Mouse (Mus musculus) heart, embryonic 12.5 days (tissue): ENCODE data around the gene Rangrf. TPM values are rescaled to one million over a fixed set of nuclear protein-coding genes. Genes with fewer than 3 reads are reported as not detected.
"Not testable (repeated sequence)": the region's sequence is repeated elsewhere in the genome, so short reads cannot be mapped to it uniquely, and the experiment has no call there.

Source experiments
- ATAC-seq: fragments of 200-750 bp; cut with Nextera tagmentation; 2 replicates; pipeline ENCODE4 v1.8.0; 2017; ENCODE audit warnings: moderate TSS enrichment, moderate library complexity; ENCODE audit not compliant: insufficient number of reproducible peaks, low FRiP score
- H3K27ac ChIP-seq: fragments of 300-500 bp; sonication (generic); 2 replicates; pipeline ENCODE4 v1.5.1; 2016; ENCODE audit warnings: mild to moderate bottlenecking, moderate library complexity; ENCODE audit not compliant: poor library complexity, severe bottlenecking
- H3K27me3 ChIP-seq: fragments of 300-500 bp; sonication (generic); replicated peaks from 2 replicates; pipeline ENCODE4 v1.6.1; 2016; ENCODE audit warnings: mild to moderate bottlenecking, moderate library complexity
- H3K36me3 ChIP-seq: fragments of 300-500 bp; sonication (generic); 2 replicates; pipeline ENCODE4 v1.6.1; 2016; ENCODE audit warnings: mild to moderate bottlenecking, moderate library complexity
- H3K4me1 ChIP-seq: fragments of 300-500 bp; sonication (generic); replicated peaks from 2 replicates; pipeline ENCODE4 v1.6.1; 2016; ENCODE audit warnings: mild to moderate bottlenecking
- H3K4me2 ChIP-seq: fragments of 300-500 bp; sonication (generic); 2 replicates; pipeline ENCODE4 v1.6.1; 2016; ENCODE audit warnings: mild to moderate bottlenecking, moderate library complexity
- H3K4me3 ChIP-seq: fragments of 300-500 bp; sonication (generic); 2 replicates; pipeline ENCODE4 v1.5.1; 2016; ENCODE audit warnings: mild to moderate bottlenecking
- H3K9ac ChIP-seq: fragments of 300-500 bp; sonication (generic); 2 replicates; pipeline ENCODE4 v1.6.1; 2016; ENCODE audit warnings: mild to moderate bottlenecking, moderate library complexity
- H3K9me3 ChIP-seq: fragments of 300-500 bp; sonication (generic); replicated peaks from 2 replicates; pipeline ENCODE4 v1.6.1; 2016; ENCODE audit warnings: mild to moderate bottlenecking, moderate library complexity
- WGBS: fragments of 180-500 bp; shearing (Covaris S2); methylation state at CpG from one replicate; pipeline ENCODE4 v1.1.7; 2016; 5-methylcytosine and 5-hydroxymethylcytosine counted together
- polyA plus RNA-seq: library from polyadenylated mRNA; unstranded; fragments of >200 nt; fragmentation: Nextera tagmentation; extraction: Ambion mirVana; gene quantifications from 2 replicates; pipeline ENCODE4 v1.2.1, GENCODE M21; 2016

Rangrf gene
- polyA plus RNA-seq, 1 experiment from 2014 or later = 64.3 TPM

DNA sequence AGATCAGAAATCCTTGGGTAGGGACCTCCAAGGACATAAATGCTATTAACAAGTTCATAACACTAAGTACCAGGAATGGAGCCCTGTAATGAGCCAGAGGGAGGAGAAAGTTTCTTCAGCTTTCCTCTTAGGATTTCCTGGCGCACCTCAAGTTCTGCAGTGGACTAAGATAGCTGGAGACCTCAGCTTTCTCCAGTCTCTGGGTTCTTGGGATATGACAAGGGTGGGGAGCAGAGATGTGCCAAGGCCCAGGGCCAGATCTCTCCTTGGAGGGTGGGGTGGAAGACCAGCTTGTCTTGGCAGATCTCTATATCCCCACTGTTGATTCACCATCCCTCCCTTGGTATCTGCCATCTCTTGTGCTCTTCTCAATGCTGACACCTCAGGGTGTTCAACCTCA is 616 bp upstream of the Rangrf start:
- H3K9ac ChIP-seq = no peak overlapping the region
- H3K36me3 ChIP-seq = no peaks in the 10 kb centered on the region
- no peak overlapping the region for H3K4me2 ChIP-seq
- H3K4me3 ChIP-seq = no peak overlapping the region
- H3K9me3 ChIP-seq = no peaks in the 10 kb centered on the region
- H3K27me3 ChIP-seq = no peaks in the 10 kb centered on the region; the same call in 1 of the 2 replicates
- H3K27ac ChIP-seq = no peak overlapping the region
- WGBS = 88% methylated on average over 1 of the region's 1 CpGs
- ATAC-seq = no peak
- H3K4me1 ChIP-seq = peaks cover 26% of the 10 kb centered on the region

DNA sequence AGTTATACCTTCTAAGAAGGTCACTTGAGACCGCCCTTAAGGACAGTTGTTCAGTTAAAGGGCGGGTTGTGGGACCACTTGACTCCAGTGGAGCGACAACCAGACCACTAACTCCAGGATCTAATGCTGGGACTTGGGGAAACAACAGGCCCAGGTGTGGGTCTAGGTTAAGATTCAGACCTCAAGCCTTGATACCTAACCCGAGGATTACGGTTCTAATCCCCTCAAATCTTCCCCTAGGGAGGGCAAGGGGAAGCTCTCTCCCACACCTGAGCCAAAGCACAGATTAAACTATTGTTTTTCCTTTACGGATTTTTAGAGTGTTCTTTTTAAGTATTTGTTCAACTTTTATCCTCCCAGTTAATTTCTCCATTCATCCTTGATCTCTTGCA is 930 bp downstream of the Rangrf start:
- peaks cover 31% of the 10 kb centered on the region for H3K4me1 ChIP-seq
- no peak overlapping the region for H3K27ac ChIP-seq
- peaks cover 4% of the 10 kb centered on the region; the same call in 1 of the 2 replicates for H3K27me3 ChIP-seq
- no peak for ATAC-seq
- H3K36me3 ChIP-seq = no peaks in the 10 kb centered on the region
- no peaks in the 10 kb centered on the region for H3K9me3 ChIP-seq
- H3K9ac ChIP-seq = no peak overlapping the region
- peak overlapping the region; percentile 63 for H3K4me2 ChIP-seq
- H3K4me3 ChIP-seq = peak overlapping the region; percentile 53
- WGBS = 28% methylated on average over 6 of the region's 6 CpGs

- H3K4me2 ChIP-seq = peak overlapping the region; percentile 63
- not testable (repeated sequence) for H3K27ac ChIP-seq, H3K9me3 ChIP-seq, H3K36me3 ChIP-seq, H3K27me3 ChIP-seq
- peak overlapping the region; percentile 62 for H3K9ac ChIP-seq
- peaks cover 37% of the 10 kb centered on the region for H3K4me1 ChIP-seq
- ATAC-seq = peak; percentile 89
- under 1% methylated on average over 38 of the region's 38 CpGs for WGBS
- H3K4me3 ChIP-seq = peak overlapping the region; percentile 53
Measured at GRCm38 (mm10) chr11:68973250-68974058, 1.5 kb downstream of the Rangrf start.

DNA sequence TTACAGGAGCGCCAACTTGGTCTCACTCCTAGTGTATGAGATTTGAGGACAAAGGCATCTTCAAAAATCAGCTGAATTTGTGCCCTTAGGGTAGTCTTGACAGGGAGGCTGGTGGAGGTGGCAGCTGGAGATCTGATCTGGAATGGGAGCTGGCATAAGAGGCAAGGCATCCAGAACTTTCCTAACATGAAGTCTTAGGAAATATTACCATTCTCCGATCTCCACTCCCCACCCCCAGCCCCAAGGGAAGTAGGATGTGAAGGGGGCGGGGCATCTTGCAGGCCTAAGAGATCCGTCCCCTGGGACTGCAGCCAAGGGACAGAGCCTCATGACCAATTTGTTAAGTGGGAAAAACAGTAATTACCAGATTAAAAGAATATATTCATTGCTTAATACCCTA is 4.8 kb downstream of the Rangrf start:
- Histone ChIP-seq H3K9me3 (no peaks in the 10 kb centered on the region), H3K4me1 (peaks cover 45% of the 10 kb centered on the region), H3K27me3 (0 out of 2 replicates have a peak, but pooled peaks cover 10% of the 10 kb centered on the region), H3K4me3 (no peak overlapping the region), H3K9ac (no peak overlapping the region), H3K36me3 (no peaks in the 10 kb centered on the region), H3K4me2 (no peak overlapping the region), H3K27ac (no peak overlapping the region)
- ATAC-seq = no peak
- 59% methylated on average over 4 of the region's 4 CpGs for WGBS

DNA sequence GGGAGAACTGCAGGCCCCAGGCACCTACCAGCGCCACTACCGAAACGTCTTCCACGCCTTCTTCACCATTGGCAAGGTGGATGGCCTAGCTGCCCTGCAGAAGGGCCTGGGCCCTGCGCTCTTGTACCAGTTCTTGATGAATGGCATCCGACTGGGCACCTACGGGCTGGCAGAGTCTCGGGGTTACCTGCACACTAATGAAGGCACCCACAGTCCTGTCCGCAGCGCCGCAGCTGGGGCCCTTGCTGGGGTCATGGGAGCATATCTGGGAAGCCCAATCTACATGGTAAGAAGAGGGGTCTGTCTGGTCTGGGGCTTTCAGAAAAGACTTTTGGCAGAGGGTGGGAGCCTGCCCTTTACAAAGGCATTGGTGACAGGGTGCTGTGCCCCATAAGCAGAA is 6.2 kb downstream of the Rangrf start:
- Histone ChIP-seq H3K4me2 (peak overlapping the region; percentile 98), H3K4me3 (no peak overlapping the region), H3K9ac (0 out of 2 replicates have a peak overlapping the region, but pooled peaks have one; percentile 53), H3K36me3 (no peaks in the 10 kb centered on the region), H3K27me3 (0 out of 2 replicates have a peak, but pooled peaks cover 10% of the 10 kb centered on the region), H3K9me3 (no peaks in the 10 kb centered on the region), H3K27ac (no peak overlapping the region), H3K4me1 (peaks cover 45% of the 10 kb centered on the region)
- WGBS = 80% methylated on average over 11 of the region's 11 CpGs
- no peak for ATAC-seq

DNA sequence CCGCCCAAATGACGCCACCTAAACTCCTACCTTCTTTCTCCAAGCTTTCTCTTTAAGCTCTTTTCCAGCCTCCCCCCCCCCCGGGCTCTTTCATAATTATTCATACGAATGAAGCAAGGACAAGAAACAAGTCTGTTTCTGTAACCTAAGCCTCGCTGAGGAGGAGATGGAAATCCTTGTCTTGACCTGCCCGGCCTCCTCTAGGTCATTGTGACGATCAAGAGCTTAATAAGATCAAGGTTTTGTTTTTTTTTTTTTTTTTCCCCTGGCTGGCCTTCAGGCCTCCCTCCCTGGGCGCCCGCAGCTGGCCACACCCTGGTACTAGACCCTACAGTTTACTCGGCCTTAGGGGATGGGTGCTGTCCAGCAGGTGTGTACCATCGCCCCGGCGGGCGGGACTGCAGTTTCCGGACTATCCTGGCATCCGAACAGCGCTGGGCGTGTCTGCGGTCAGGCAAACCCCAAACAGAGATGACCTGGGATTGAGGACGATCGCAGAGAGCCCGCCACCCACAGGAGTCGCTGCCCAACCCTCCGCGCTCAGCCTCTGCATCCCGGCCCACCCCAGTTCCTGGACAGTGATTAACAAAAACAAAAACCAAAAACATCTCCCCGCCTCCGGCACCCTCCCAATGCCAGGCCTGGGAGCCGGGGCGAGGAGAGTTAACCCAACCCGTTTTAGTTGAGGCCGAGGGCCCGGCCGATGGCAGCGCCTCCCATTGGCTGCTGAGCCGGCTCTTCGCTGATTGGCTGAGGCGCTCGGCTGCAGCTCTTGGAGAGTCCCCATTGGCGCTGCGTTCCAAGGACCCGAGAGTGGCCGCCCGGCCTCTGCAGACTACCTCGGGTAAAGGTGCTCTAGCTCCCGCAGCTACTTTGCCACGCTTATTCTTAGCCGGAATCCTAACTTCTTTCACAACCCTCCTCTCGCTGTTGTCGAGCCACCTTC is 7.4 kb downstream of the Rangrf start, which contains the start of gene Slc25a35:
Slc25a35 (plus strand) TSS at position 795 of the 946 bp plus-strand sequence.
- ATAC-seq = peak; percentile 94
- H3K9me3 ChIP-seq = no peaks in the 10 kb centered on the region
- H3K4me3 ChIP-seq = peak within 1 kb of the TSS; percentile 66
- H3K27ac ChIP-seq = peak within 1 kb of the TSS; percentile 26; the same call in 1 of the 2 replicates
- no peaks in the 10 kb centered on the region for H3K36me3 ChIP-seq
- under 1% methylated on average over 50 of the region's 50 CpGs for WGBS
- H3K27me3 ChIP-seq = 0 out of 2 replicates have a peak, but pooled peaks cover 10% of the 10 kb centered on the region
- H3K9ac ChIP-seq = peak within 1 kb of the TSS; percentile 75
- peaks cover 44% of the 10 kb centered on the region for H3K4me1 ChIP-seq
- peak within 1 kb of the TSS; percentile 98 for H3K4me2 ChIP-seq

DNA sequence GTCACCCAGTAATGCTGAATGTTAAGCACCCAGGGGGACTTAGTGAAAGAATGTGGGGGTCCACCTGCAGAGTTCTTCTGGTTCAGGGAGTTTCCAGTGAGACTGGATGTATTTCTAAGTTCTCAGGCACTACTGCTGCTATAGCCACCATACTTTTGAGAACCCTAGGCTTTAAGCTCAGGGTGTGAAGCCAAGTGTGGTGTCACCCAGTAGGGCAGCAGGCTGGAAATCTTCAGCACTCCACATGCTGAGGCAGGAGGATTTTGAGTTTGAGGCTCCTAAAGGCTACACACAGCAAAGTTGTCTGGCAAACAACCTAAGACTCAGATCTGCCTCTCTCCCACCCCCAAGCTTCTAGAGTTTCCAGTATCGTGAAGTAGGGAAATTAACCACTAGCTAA is 8.4 kb downstream of the Rangrf start:
- Histone ChIP-seq H3K27ac (no peak overlapping the region), H3K4me2 (no peak overlapping the region), H3K4me1 (peaks cover 36% of the 10 kb centered on the region), H3K36me3 (no peaks in the 10 kb centered on the region), H3K9me3 (no peaks in the 10 kb centered on the region), H3K4me3 (no peak overlapping the region), H3K9ac (no peak overlapping the region), H3K27me3 (0 out of 2 replicates have a peak, but pooled peaks cover 10% of the 10 kb centered on the region)
- WGBS = 37% methylated on average over 1 of the region's 1 CpGs
- no peak for ATAC-seq

- no peak overlapping the region for H3K4me2 ChIP-seq
- no peak overlapping the region for H3K9ac ChIP-seq
- H3K36me3 ChIP-seq = no peaks in the 10 kb centered on the region
- H3K27ac ChIP-seq = no peak overlapping the region
- no peak for ATAC-seq
- H3K4me1 ChIP-seq = peaks cover 29% of the 10 kb centered on the region
- 0 out of 2 replicates have a peak, but pooled peaks cover 10% of the 10 kb centered on the region for H3K27me3 ChIP-seq
- WGBS = 34% methylated on average over 3 of the region's 3 CpGs
- H3K9me3 ChIP-seq = no peaks in the 10 kb centered on the region
- no peak overlapping the region for H3K4me3 ChIP-seq
Measured at GRCm38 (mm10) chr11:68965845-68966244, 9.1 kb downstream of the Rangrf start.

DNA sequence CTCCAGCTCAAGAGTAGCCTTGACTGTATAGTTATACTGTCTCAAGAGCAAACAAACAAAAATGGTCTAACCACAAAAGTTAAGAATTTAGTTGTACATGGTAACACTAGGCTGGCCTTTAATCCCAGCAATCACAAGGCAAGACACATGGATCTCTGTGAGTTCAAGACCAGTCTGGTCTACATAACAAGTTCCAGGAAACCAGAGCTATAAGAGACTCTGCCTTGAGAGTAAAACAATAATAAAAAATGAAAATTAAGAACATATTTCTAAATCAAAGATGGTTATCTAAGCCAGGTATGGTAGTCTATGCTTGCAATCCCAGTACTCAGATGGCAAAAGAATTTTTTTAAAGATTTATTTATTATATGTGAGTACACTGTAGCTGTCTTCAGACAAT is 9.9 kb downstream of the Rangrf start:
- peaks cover 22% of the 10 kb centered on the region for H3K4me1 ChIP-seq
- 0 out of 2 replicates have a peak, but pooled peaks cover 10% of the 10 kb centered on the region for H3K27me3 ChIP-seq
- ATAC-seq = no peak
- no peak overlapping the region for H3K27ac ChIP-seq
- H3K4me3 ChIP-seq = no peak overlapping the region
- H3K36me3 ChIP-seq = no peaks in the 10 kb centered on the region
- no peak overlapping the region for H3K4me2 ChIP-seq
- no peaks in the 10 kb centered on the region for H3K9me3 ChIP-seq
- no peak overlapping the region for H3K9ac ChIP-seq

DNA sequence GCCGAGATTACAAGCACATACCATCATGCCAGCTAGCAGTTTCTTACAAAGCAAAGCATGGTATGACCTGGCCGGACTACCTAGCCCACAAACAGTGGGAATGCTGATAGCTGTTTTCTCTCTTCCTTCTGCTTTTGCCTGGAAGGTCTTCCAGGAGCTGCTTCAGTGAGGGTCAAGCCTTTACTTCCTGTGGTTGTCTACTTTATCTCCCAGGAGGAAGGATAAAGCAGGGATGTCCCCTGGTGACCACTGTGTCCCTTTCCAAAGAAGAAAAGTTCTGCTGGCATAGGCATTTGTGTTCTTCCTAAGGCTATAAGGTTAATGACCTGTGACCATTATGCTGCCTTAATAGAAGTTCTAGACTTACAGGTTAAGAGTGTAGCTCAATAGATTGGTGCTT is 11.6 kb downstream of the Rangrf start:
- H3K4me1 ChIP-seq = peaks cover 12% of the 10 kb centered on the region
- no peak overlapping the region for H3K27ac ChIP-seq
- H3K36me3 ChIP-seq = no peaks in the 10 kb centered on the region
- no peak overlapping the region for H3K9ac ChIP-seq
- H3K4me2 ChIP-seq = no peak overlapping the region
- H3K9me3 ChIP-seq = no peaks in the 10 kb centered on the region
- H3K4me3 ChIP-seq = no peak overlapping the region
- ATAC-seq = no peak
- 68% methylated on average over 2 of the region's 2 CpGs for WGBS
- H3K27me3 ChIP-seq = 0 out of 2 replicates have a peak, but pooled peaks cover under 1% of the 10 kb centered on the region

DNA sequence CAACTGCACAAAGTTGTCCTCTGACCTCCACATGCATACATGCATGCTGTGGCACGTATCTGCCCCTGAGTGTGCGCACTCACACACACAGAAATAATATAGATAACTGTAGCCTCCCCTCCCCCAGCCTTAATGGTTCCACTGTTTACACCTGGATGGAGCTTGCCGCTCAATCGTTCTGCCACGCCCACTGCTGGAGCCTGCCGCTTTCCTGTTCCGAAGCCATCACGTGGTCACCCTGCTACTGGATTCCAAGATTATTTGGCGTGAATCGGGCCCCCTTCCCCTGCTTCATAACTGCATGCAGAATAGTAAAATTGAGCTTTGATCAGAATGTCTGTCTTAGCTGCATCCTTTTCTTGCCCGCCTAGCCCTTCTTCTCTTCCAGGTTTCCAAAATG is 12.8 kb downstream of the Rangrf start:
- not testable (repeated sequence) for ATAC-seq, H3K4me3 ChIP-seq, H3K27me3 ChIP-seq, H3K27ac ChIP-seq, H3K9me3 ChIP-seq, H3K36me3 ChIP-seq, H3K4me1 ChIP-seq, H3K9ac ChIP-seq
- H3K4me2 ChIP-seq = peak overlapping the region; percentile 7; the same call in 1 of the 2 replicates
- 22% methylated on average over 11 of the region's 11 CpGs for whole genome bisulfite sequencing
